Mouse (Mus musculus) CD8-positive naive resting alpha-beta T cell, adult 2 months (primary cell): ENCODE measurements at regions not wholly inside any gene's neighbourhood (a gene's known extent, or its start where the extent isn't known, plus 50 kb on each side); places are given as distances from the start of the nearest gene placed in this dataset.
"Not testable (repeated sequence)": the region's sequence is repeated elsewhere in the genome, so short reads cannot be mapped to it uniquely, and the experiment has no call there.

ENCODE experiments used
- DNase-seq, 2 experiments: peaks; one replicate each; pipeline ENCODE4 v3.0.0; 2022; ENCODE audit warnings: low read depth in 2 of 2, low spot score in 2 of 2

DNA sequence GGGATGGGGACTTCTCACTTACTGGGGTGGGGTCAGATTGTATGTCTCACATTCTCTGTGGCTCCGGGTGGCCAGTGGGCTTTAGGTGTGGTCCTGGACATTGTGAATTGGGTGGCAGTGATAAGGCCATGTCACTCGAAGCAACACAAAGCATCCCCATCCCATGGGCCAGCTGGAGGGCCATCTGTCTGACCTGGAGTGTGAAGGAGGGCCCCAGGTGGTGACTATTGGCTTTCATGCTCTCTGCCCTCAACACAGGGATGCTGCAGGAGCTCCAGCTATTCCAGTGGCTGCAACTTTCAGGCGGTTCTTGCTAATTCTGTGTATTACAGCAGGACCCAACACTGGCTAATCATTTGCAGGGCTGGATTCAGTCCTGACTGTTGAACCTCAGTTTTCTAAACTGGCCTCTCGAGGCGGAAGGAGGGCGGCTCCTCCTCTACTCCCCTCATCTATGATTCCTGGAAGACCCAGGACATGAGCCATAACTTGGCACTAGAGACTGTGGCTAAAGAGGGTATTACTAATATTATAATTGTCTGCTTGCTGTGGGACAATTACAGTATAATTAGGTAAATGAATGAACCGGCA, 64.1 kb downstream of the 9530068E07Rik start:
- no peak for DNase-seq

GRCm38 (mm10) chr11:52471128-52471527, 74.9 kb downstream of the 9530068E07Rik start:
- not testable (repeated sequence) for DNase-seq

DNA sequence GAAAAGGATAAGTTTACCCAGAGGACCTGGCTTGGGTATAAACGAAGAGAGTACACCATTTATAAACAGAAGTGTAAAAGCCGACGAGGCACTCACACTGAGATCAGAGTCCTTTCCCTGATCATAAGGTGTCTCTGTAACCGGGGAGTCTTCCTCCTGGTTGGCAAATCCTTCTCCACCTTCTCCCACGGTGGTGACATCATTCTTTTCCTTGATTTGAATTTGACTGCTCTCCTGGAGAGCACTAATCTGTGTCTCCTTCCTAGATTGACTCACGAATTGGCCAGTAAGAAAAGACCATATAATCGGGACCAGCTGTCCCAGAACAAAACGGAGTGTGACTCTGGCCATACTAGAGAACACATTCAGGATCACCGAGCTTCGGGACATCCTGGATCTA, 83.9 kb downstream of the 9530068E07Rik start:
- not testable (repeated sequence) for DNase-seq

- not testable (repeated sequence) for DNase-seq
These were observed 84.5 kb downstream of the 9530068E07Rik start for GRCm38 (mm10) chr11:52480694-52481093.

DNA sequence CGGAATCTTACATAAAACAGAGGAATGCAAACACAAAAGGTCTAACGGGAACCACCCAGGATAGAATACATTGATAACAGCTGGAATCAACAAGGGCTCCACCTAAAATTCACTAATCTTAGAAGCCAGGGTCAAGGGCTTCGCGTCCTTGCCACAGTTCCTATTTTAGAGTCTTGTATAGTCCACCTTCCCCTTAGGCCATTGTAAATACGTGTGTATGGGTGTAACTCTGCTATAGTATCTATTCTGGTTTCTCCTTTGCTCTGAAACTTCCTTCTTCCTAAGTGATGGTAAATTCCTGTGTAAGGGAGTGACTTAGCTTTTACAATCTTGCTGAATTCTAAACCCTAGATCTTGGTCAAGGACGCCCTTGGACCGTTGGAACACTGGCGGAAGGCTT, 87.3 kb downstream of the 9530068E07Rik start:
- DNase-seq: not testable (repeated sequence)

DNA sequence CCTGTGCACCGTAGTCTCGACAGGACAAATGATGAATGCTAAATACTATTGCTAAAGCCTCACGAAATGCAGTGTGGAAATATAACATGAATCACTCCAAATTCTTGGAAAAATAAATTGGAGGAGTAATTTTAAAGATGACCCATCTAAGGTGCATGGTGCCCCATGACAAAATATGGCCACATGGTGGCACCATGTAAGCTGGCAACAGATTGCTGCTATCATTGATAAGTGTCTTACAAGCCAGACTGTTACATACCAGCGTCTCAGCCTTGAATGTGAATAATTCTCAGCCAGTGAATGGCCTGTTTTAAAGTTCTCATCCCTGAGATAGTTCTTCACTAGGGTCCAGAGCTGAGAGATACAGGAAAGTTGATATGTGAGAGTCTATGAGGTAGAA, 92.3 kb downstream of the 9530068E07Rik start:
- DNase-seq: not testable (repeated sequence)

GRCm38 (mm10) chr11:52493336-52493735, 97.1 kb downstream of the 9530068E07Rik start:
- DNase-seq: no peak

DNA sequence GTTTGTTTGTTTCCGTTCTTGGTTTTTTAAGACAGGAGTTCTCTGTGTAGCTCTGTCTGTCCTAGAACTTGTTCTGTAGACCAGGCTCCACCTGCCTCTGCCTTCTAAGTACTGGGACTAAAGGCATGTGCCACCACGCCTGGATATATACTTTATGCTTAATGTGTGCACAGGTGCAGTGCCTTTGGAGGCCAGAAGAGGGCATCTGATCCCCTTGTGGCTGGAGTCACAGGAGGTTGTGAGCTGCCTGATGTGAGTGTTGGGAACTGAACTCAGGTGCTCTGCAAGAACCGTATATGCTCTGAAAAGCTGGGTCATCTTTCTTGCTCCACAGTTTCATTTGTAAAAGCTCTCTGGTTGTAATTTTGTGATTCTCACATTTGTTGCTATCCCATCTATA, 100.7 kb downstream of the 9530068E07Rik start:
- no peak for DNase-seq

DNA sequence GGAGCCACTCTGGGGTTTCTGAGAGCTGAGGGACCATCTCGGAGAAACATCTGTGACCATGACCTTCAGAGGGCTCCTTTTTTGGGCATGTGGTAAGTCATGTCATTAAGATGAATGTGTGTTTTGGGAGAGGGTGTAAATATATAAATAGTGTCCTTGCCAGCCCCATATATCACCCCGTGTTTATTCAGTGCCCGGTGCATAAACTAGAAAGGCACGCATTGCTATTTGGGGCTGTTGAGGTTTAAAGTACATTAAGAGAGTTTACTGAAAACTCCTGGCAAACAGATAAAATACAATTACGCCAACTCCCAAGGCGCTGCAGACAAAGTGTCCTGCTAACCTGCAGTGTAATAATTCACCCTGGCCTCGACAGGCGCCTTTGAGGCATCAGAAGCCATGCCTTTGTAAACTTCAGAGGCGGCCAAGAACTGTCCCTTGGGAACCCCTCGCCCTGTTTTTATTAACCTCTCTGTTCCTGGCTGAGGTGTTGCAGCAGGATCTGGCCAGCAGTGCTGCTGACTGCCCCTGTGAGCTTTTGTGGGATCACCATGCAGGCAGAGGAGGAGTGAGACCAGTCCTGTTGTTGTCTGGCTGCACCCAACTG, 106.6 kb downstream of the 9530068E07Rik start:
- DNase-seq: no peak

- DNase-seq: no peak
These were observed 115.6 kb downstream of the 9530068E07Rik start for GRCm38 (mm10) chr11:52511831-52512297.

DNA sequence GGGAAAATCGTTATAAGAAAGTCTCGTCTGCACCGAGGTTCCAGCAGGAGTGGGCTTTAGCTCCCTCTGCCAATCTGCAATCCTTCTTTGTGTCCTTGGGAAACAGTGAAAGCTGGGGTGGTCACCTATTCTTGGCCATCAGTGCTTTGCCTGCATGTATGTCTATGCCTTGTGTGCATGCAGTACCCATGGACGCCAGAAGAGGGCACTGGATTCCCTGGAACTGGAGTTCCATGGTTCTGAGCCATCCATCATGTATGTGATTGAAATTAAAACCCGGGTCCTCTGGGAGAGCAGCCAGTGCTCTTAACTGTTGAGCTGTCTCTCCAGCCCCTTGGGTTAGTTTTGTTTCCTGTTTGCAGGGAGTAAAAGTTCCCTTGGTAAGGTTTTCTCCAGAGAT, 121.1 kb downstream of the 9530068E07Rik start:
- peak in 1 of 2 experiments; percentile 2 for DNase-seq

- DNase-seq: no peak
These were observed 123.6 kb downstream of the 9530068E07Rik start for GRCm38 (mm10) chr11:52519877-52520276.

DNA sequence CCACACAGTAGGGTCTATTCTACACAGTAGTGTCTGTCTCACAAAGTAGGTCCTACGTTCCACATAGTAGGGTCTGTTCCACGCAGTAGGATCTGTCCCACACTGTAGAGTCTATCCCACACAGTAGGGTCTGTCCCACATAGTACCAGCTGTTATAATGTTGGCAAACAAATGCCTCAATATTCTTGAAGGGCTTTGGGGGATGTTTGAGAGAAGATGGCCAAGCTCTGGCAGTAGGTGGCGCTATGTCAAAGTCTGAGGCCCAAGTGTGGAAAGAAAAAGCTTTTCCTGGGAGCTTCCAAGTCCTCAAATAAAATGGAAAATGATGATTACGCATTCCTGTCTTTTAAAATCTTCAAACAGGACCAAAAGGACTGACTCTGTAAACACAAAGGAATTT, 125.7 kb downstream of the 9530068E07Rik start:
- DNase-seq: no peak

- DNase-seq: no peak
These were observed 126.2 kb downstream of the 9530068E07Rik start for GRCm38 (mm10) chr11:52522384-52522783.

- no peak for DNase-seq
These were observed 127.0 kb downstream of the 9530068E07Rik start for GRCm38 (mm10) chr11:52523191-52523590.

DNA sequence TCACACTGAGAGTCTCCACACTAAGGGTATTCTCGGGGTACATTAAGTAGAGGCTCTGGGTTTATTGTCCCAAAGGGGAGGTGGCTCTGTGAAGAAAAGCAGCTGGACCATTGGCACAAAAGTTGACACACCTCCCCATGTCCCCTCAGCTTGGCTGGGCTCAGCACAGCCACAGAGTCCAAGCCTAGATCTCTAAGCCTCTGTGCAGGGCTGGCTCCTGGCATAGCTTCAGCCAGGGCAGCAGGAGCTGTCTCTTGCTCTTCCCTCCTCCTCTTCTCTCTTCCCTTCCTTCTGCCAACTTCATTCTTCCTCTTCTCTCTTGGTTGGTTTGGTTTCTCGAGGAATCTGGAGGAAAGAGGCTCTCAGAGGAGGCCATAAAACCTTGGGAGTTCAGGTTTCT, 127.4 kb downstream of the 9530068E07Rik start:
- no peak for DNase-seq

GRCm38 (mm10) chr11:52525446-52525845, 129.2 kb downstream of the 9530068E07Rik start:
- DNase-seq: no peak

GRCm38 (mm10) chr11:52526306-52526705, 130.1 kb downstream of the 9530068E07Rik start:
- no peak for DNase-seq

- no peak for DNase-seq
These were observed 137.2 kb downstream of the 9530068E07Rik start for GRCm38 (mm10) chr11:52533379-52533778.

DNA sequence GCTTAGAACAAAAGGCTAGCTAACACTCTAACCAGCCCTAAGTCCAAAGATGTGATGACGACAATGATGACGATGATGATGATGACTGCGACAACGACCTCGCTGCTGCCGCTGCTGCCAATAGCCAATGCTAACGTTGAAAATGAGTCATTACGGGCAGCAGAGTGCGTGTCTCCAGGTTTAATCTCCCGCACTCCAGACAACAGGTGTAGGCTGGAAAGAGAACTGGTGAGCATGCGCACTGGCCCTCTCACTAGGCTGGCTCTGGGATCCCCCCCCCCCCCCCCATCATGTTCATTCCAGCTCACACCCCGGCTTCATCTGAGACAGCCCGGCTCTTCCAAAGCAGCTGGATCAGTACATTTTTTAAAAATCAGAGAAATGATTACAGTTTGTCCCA, 138.4 kb downstream of the 9530068E07Rik start:
- no peak for DNase-seq

- DNase-seq: no peak
These were observed 140.0 kb downstream of the 9530068E07Rik start for GRCm38 (mm10) chr11:52536211-52536610.

- DNase-seq: no peak
These were observed 140.6 kb downstream of the 9530068E07Rik start for GRCm38 (mm10) chr11:52536841-52537240.
